Mouse (Mus musculus) granulocyte monocyte progenitor cell, adult 5-6 weeks (primary cell): Measurements from ENCODE around the gene Vmn1r225. TPM values are rescaled to one million over a fixed set of nuclear protein-coding genes. Genes with fewer than 3 reads are reported as not detected.
"Not testable (repeated sequence)": the region's sequence is repeated elsewhere in the genome, so short reads cannot be mapped to it uniquely, and the experiment has no call there.

Source experiments
- ATAC-seq: replicated peaks from 2 replicates; pipeline ENCODE4 v1.8.0; 2016; ENCODE audit warnings: mild to moderate bottlenecking, moderate TSS enrichment, inconsistent platforms; ENCODE audit not compliant: poor library complexity, severe bottlenecking
- total RNA-seq, 2 experiments: library from RNA; stranded (forward) in 1 of 2; stranded (reverse) in 1 of 2; fragments of 200-712, 200-1000 nt in 1 of 2; fragments of >200 nt in 1 of 2; fragmentation: Nextera tagmentation in 1 of 2; gene quantifications; 2 replicates each; pipeline ENCODE4 v1.2.3; 2014 to 2017

Vmn1r225 gene
- total RNA-seq (2014; fragmentation: Nextera tagmentation), result not detected in 2 replicates
- total RNA-seq (2017), result not detected in 2 replicates

GRCm38 (mm10) chr17:20497858-20498257 is at the start of gene Vmn1r225:
Gene Vmn1r225 (plus strand): TSS chr17:20498158.
- no peak for ATAC-seq

- no peak for ATAC-seq
These were observed 24.6 kb upstream of the Vmn1r225 start for GRCm38 (mm10) chr17:20473311-20473710.

DNA sequence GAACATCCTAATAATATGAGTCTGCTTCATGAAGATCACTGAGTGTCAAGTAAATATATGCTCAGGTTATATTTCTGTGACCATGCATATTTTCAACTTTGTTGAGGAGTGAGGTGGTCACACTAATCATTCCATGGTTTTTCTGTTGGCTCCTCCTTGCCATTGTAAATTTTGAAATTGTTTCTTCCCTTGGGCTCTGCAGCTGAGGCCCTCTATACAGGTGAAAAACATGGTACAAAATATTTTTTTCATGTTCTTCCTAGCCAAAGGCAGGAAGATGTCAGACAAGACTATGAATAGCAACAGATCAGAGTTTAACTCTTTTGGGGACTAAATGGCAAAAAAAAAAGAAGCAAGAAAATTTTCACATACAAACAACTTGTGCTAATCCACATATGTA is 16.7 kb upstream of the Vmn1r225 start, which contains the start of gene Vmn2r108:
Gene Vmn2r108 (minus strand): TSS at position 101 of the 400 bp plus-strand sequence.
- no peak for ATAC-seq

GRCm38 (mm10) chr17:20508247-20508646 is 10.3 kb downstream of the Vmn1r225 start:
- ATAC-seq, result not testable (repeated sequence)

Other genes with a start within 250 kb of the Vmn1r225 start
- gene Vmn2r106, start 212.6 kb upstream of the Vmn1r225 start, total RNA-seq (2014; fragmentation: Nextera tagmentation), result not detected in 2 replicates
- not detected in 2 replicates for gene Vmn2r106, start 212.6 kb upstream of the Vmn1r225 start, total RNA-seq (2017)
- not detected in 2 replicates for gene Vmn2r107, start 152.9 kb upstream of the Vmn1r225 start, total RNA-seq (2014; fragmentation: Nextera tagmentation)
- not detected in 2 replicates for gene Vmn2r107, start 152.9 kb upstream of the Vmn1r225 start, total RNA-seq (2017)
- gene Vmn1r224, start 84.0 kb upstream of the Vmn1r225 start, total RNA-seq (2014; fragmentation: Nextera tagmentation), result not detected in 2 replicates
- not detected in 2 replicates for gene Vmn1r224, start 84.0 kb upstream of the Vmn1r225 start, total RNA-seq (2017)
- gene Vmn2r108, start 16.8 kb upstream of the Vmn1r225 start, total RNA-seq (2014; fragmentation: Nextera tagmentation), result not detected in 2 replicates
- not detected in 2 replicates for gene Vmn2r108, start 16.8 kb upstream of the Vmn1r225 start, total RNA-seq (2017)
- gene Vmn2r109, start 66.6 kb downstream of the Vmn1r225 start, total RNA-seq (2014; fragmentation: Nextera tagmentation), result not detected in 2 replicates
- gene Vmn2r109, start 66.6 kb downstream of the Vmn1r225 start, total RNA-seq (2017), result not detected in 2 replicates
- gene Vmn2r110, start 98.3 kb downstream of the Vmn1r225 start, total RNA-seq (2014; fragmentation: Nextera tagmentation), result not detected in 2 replicates
- not detected in 2 replicates for gene Vmn2r110, start 98.3 kb downstream of the Vmn1r225 start, total RNA-seq (2017)
- gene Fpr-rs3, start 126.7 kb downstream of the Vmn1r225 start, total RNA-seq (2014; fragmentation: Nextera tagmentation), result not detected in 2 replicates
- not detected in 2 replicates for gene Fpr-rs3, start 126.7 kb downstream of the Vmn1r225 start, total RNA-seq (2017)
- gene Vmn1r226, start 184.7 kb downstream of the Vmn1r225 start, total RNA-seq (2014; fragmentation: Nextera tagmentation), result not detected in 2 replicates
- not detected in 2 replicates for gene Vmn1r226, start 184.7 kb downstream of the Vmn1r225 start, total RNA-seq (2017)
- not detected in 2 replicates for gene Vmn1r227, start 231.7 kb downstream of the Vmn1r225 start, total RNA-seq (2014; fragmentation: Nextera tagmentation)
- gene Vmn1r227, start 231.7 kb downstream of the Vmn1r225 start, total RNA-seq (2017), result not detected in 2 replicates